Mouse (Mus musculus) liver, adult 2 months (tissue): ENCODE results near the gene Kcnip4.

Experiments
- CTCF ChIP-seq: fragments of 200-500 bp; IDR thresholded peaks from 2 replicates; pipeline ENCODE4 v1.5.1; 2011; ENCODE audit warnings: low read depth, low read length, control low read depth
- POLR2A ChIP-seq: fragments of 200-500 bp; IDR thresholded peaks from 2 replicates; pipeline ENCODE4 v1.6.1; 2011; ENCODE audit warnings: low read length, control low read depth; ENCODE audit not compliant: insufficient read depth; ENCODE audit errors: extremely low read depth

GRCm38 (mm10) chr5:48502442-48502841 lies 1022.3 kb downstream of the Kcnip4 start:
- TF ChIP-seq CTCF (no peak), POLR2A (no peak)
